Mouse (Mus musculus) ES-E14 (cell line): ENCODE data around the gene Apobec1.

Source experiments
- CHD2 ChIP-seq: IDR thresholded peaks from 2 replicates; pipeline ENCODE4 v1.6.1; 2014; ENCODE audit warnings: mild to moderate bottlenecking, low read depth, low read length, inconsistent platforms
- HCFC1 ChIP-seq: IDR thresholded peaks from 2 replicates; pipeline ENCODE4 v1.6.1; 2012; ENCODE audit warnings: low read length, inconsistent platforms, borderline replicate concordance; ENCODE audit not compliant: insufficient read depth
- MAFK ChIP-seq: IDR thresholded peaks from 2 replicates; pipeline ENCODE4 v1.6.1; 2014; ENCODE audit warnings: mild to moderate bottlenecking, low read depth, low read length, inconsistent platforms; ENCODE audit not compliant: insufficient read depth
- ZC3H11A ChIP-seq: IDR thresholded peaks from 2 replicates; pipeline ENCODE4 v1.6.1; 2012; ENCODE audit warnings: low read depth, mild to moderate bottlenecking, inconsistent platforms, low read length, borderline replicate concordance
- ZNF384 ChIP-seq: IDR thresholded peaks from 2 replicates; pipeline ENCODE4 v1.6.1; 2012; ENCODE audit warnings: low read depth, low read length, inconsistent platforms

GRCm38 (mm10) chr6:122602992-122603322 is 713 bp upstream of the Apobec1 start:
- TF ChIP-seq ZNF384, result no peak
- TF ChIP-seq CHD2, result no peak
- no peak for TF ChIP-seq MAFK
- TF ChIP-seq HCFC1, result no peak
- no peak for TF ChIP-seq ZC3H11A
